Mouse (Mus musculus): Measurements from ENCODE around the gene Sh2d1b1. TPM values are rescaled to one million over a fixed set of nuclear protein-coding genes. Genes with fewer than 3 reads are reported as not detected.
"Not testable (repeated sequence)": the region's sequence is repeated elsewhere in the genome, so short reads cannot be mapped to it uniquely, and the experiment has no call there.

Gene Sh2d1b1
- 0.05 TPM in 1 of 2 replicates, not detected in the other for polyA plus RNA-seq (2015; fragmentation: Nextera tagmentation; extraction: Ambion mirVana)

DNA sequence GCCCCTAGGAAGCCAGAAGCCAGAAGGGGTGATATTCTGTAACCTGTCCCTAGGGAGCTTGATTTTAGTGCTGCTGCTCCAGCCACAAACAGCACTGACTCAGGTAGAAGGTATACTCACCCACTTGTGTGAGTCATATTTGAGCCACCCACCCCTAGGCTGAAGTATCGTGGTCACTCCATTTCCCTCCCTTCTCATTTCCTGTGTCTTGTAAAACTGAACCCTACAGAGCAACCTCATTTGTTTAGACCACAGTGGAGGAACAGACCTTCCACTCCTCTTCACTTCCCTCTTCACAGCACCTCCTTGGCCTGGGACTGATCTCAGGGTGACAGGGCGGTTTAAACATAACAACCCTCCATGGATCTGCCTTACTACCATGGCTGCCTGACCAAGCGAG lies at the start of gene Sh2d1b1:
TSS of gene Sh2d1b1 (plus strand) at position 305 of the 400 bp plus-strand sequence.
- WGBS = 50% methylated on average over 3 of the region's 3 CpGs
- Histone ChIP-seq H3K4me1 (no peaks in the 10 kb centered on the region), H3K4me2 (no peak within 1 kb of the TSS), H3K4me3 (no peak within 1 kb of the TSS), H3K27ac (replicated peaks) (no peak within 1 kb of the TSS), H3K27me3 (replicated peaks) (peaks cover 5% of the 10 kb centered on the region; the same call in 1 of the 2 replicates), H3K9ac (no peak within 1 kb of the TSS), H3K36me3 (no peaks in the 10 kb centered on the region), H3K9me3 (no peaks in the 10 kb centered on the region)
- no peak for ATAC-seq (ENCODE audit: extremely low read depth, insufficient number of reproducible peaks, low FRiP score, low TSS enrichment)

DNA sequence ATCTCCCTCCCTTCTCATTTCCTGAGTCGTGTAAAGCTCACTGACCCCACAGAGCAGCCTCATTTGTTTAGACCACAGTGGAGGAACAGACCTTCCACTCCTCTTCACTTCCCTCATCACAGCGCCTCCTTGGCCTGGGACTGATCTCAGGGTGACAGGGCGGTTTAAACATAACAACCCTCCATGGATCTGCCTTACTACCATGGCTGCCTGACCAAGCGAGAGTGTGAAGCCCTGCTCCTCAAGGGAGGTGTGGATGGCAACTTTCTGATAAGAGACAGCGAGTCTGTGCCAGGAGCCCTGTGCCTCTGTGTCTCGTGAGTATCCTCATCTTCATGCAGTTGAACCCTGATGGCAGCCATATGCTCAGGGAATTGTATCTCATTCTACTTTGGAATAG lies 44.4 kb upstream of the Sh2d1b1 start, which contains the start of gene Sh2d1b2:
TSS of gene Sh2d1b2 (plus strand) at position 62 of the 400 bp plus-strand sequence.
- not testable (repeated sequence) for H3K4me1 ChIP-seq; H3K27me3 ChIP-seq (replicated peaks); H3K4me2 ChIP-seq; H3K9ac ChIP-seq; H3K27ac ChIP-seq (replicated peaks); H3K9me3 ChIP-seq; H3K36me3 ChIP-seq; ATAC-seq (ENCODE audit: extremely low read depth, insufficient number of reproducible peaks, low FRiP score, low TSS enrichment); H3K4me3 ChIP-seq
- 46% methylated on average over 6 of the region's 6 CpGs for WGBS

DNA sequence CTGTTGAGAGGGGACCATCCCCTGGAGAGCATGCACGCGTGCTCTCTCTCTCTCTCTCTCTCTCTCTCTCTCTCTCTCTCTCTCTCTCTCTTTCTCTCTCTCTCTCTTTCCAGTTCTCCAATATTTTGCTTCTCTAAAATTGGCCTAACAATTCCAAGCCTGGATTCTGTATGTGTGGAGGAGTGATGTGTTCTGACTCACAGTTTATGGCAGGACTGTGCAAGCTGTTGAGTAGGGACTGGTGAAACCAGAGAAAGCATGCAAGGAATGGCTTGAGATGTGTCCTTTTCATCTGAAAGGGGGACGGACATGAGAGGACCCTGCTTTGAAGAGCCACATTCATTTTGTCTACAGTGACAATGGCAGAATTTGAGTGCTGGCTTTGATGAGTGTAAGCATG lies 32.1 kb upstream of the Sh2d1b1 start:
- Histone ChIP-seq H3K4me1 (no peaks in the 10 kb centered on the region), H3K27me3 (replicated peaks) (peaks cover 3% of the 10 kb centered on the region; the same call in 1 of the 2 replicates), H3K4me2 (no peak overlapping the region), H3K9me3 (no peaks in the 10 kb centered on the region), H3K9ac (no peak overlapping the region), H3K27ac (replicated peaks) (no peak overlapping the region), H3K4me3 (no peak overlapping the region), H3K36me3 (no peaks in the 10 kb centered on the region)
- WGBS = 84% methylated on average over 3 of the region's 3 CpGs
- ATAC-seq (ENCODE audit: extremely low read depth, insufficient number of reproducible peaks, low FRiP score, low TSS enrichment) = no peak

DNA sequence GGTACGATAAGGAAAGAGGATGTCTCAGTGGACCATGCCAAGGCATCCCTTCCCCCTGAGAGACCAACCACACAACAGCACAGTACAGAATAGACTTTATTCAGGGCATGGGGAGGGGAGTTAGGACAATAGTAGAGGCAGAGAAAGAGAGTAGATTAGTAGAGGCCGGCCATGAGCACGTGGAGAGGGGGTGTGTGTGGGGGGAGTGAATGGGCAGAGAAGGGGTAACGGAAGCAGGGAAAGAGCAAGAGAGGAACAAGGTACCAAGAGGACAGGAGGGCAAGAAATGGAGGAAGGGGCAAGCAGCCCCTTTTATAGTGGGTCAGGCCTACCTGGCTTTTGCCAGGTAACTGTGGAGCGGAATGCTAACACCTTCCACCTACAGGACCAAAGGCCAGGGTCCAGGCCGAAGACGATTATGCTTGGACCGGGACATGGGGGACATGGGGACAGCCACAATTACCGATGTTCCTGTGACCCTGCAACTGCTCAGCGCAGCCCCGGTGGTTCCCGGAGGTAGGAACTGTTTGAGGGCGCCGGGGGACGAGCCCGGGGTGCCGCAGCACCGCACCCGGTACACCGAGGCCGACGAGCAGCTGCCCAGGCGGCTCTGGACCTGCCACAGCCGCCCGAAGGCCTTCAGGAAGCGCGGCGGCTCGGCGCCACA lies 22.1 kb upstream of the Sh2d1b1 start:
- Histone ChIP-seq H3K4me2 (peak overlapping the region; percentile 78), H3K4me1 (no peaks in the 10 kb centered on the region), H3K9ac (peak overlapping the region; percentile 84), H3K27ac (replicated peaks) (no peak overlapping the region), H3K27me3 (replicated peaks) (no peaks in the 10 kb centered on the region; the same call in none of the 2 replicates), H3K4me3 (peak overlapping the region; percentile 63), H3K9me3 (no peaks in the 10 kb centered on the region), H3K36me3 (no peaks in the 10 kb centered on the region)
- no peak for ATAC-seq (ENCODE audit: extremely low read depth, insufficient number of reproducible peaks, low FRiP score, low TSS enrichment)
- WGBS = 28% methylated on average over 30 of the region's 30 CpGs

DNA sequence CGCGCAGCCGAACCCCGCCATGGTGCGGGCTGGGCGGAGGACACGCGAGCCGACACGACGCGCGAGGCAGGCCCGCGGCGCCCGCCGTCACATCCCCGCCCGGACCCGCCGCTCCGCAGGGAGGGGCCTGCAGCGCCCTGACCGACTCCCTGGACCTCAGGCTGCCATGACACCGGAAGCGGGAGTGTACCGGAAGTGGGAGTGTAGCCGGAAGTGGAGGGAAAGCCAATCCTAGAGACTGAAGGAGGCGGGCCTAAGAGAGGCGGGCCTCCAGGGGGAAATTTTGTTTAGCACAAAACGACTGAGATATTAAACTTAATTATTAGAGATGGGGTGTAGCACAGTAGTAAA lies 21.6 kb upstream of the Sh2d1b1 start:
- no peaks in the 10 kb centered on the region for H3K9me3 ChIP-seq
- 10% methylated on average over 32 of the region's 32 CpGs for WGBS
- no peak overlapping the region for H3K27ac ChIP-seq (replicated peaks)
- peak overlapping the region; percentile 63 for H3K4me3 ChIP-seq
- peak overlapping the region; percentile 84 for H3K9ac ChIP-seq
- no peak; the same call in 1 of the 2 replicates for ATAC-seq (ENCODE audit: extremely low read depth, insufficient number of reproducible peaks, low FRiP score, low TSS enrichment)
- H3K36me3 ChIP-seq = no peaks in the 10 kb centered on the region
- no peaks in the 10 kb centered on the region for H3K4me1 ChIP-seq
- peak overlapping the region; percentile 78 for H3K4me2 ChIP-seq
- H3K27me3 ChIP-seq (replicated peaks) = no peaks in the 10 kb centered on the region; the same call in none of the 2 replicates

DNA sequence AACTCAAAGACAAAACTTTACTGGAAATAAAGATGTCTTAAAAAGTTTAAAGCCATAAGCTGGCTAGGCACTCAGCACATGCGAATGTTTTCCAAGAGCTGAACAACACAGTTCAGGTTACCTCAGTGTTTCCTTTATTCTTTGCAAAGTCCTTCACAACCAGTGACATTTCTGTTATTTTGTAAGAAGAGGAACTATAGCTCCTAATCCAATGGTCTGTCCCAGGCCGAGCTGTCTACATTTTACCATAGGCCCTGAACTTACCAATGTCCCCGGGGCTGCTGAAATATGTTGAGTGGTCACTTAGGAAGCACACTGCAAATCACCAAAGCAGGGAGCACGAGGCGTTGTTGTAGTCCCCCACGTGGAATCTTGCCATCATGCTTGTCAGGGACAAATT lies 6.8 kb upstream of the Sh2d1b1 start:
- 67% methylated on average over 6 of the region's 6 CpGs for WGBS
- H3K4me1 ChIP-seq = no peaks in the 10 kb centered on the region
- ATAC-seq (ENCODE audit: extremely low read depth, insufficient number of reproducible peaks, low FRiP score, low TSS enrichment) = no peak

DNA sequence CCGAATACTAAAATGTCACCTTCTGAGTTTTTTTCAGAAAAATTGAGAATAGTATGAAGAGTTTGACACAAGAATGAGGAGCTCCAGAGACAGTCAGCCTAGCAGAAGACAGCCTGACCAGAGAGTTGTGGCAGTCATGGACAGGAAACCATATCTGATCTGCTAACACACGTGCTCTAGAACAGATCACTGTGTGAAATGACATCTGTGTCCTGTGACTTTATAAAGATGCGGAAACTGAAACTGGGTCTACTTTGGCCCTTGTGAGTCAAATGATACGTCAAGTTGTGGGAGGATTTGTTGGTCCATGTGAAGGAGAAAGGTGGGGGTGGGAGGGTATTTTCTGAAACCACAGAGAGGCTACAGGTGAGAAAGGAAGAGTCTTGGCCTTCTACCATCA lies 6.4 kb upstream of the Sh2d1b1 start:
- ATAC-seq (ENCODE audit: extremely low read depth, insufficient number of reproducible peaks, low FRiP score, low TSS enrichment) = no peak
- no peak overlapping the region for H3K4me2 ChIP-seq
- H3K9ac ChIP-seq = no peak overlapping the region
- WGBS = 68% methylated on average over 4 of the region's 4 CpGs
- H3K9me3 ChIP-seq = peaks cover 15% of the 10 kb centered on the region
- H3K36me3 ChIP-seq = no peaks in the 10 kb centered on the region
- peaks cover 5% of the 10 kb centered on the region; the same call in 1 of the 2 replicates for H3K27me3 ChIP-seq (replicated peaks)
- H3K4me1 ChIP-seq = no peaks in the 10 kb centered on the region
- H3K27ac ChIP-seq (replicated peaks) = no peak overlapping the region
- H3K4me3 ChIP-seq = no peak overlapping the region

More for the DNA sequence above, 6.8 kb upstream of the Sh2d1b1 start:
- H3K36me3 ChIP-seq = no peaks in the 10 kb centered on the region
- H3K27me3 ChIP-seq (replicated peaks) = peaks cover 5% of the 10 kb centered on the region; the same call in 1 of the 2 replicates
- no peak overlapping the region for H3K4me3 ChIP-seq
- no peak overlapping the region for H3K9ac ChIP-seq
- peaks cover 15% of the 10 kb centered on the region for H3K9me3 ChIP-seq
- H3K4me2 ChIP-seq = no peak overlapping the region
- H3K27ac ChIP-seq (replicated peaks) = no peak overlapping the region

DNA sequence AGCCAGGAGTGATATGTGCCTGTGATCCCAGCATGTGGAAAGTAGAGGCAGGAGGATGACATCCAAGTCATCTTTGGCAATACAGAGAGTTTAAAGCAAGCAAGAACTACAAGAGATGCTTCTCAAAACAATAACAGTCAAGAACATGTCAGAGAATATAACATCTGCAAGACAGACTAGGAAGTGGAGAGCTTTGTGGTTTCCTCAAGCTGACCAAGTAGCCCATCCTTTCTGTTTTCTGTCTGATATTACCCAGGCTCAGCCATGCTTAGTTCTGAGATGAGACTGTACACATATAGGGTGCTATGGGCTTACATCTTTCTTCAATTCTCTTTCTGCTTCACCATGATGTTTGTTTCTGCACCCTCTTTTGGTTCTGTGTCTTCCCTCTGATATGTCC lies 3.9 kb upstream of the Sh2d1b1 start:
- H3K27ac ChIP-seq (replicated peaks) = no peak overlapping the region
- no peak overlapping the region for H3K4me2 ChIP-seq
- H3K4me1 ChIP-seq = no peaks in the 10 kb centered on the region
- no peaks in the 10 kb centered on the region for H3K36me3 ChIP-seq
- no peak overlapping the region for H3K4me3 ChIP-seq
- H3K9ac ChIP-seq = no peak overlapping the region
- ATAC-seq (ENCODE audit: extremely low read depth, insufficient number of reproducible peaks, low FRiP score, low TSS enrichment) = no peak
- no peaks in the 10 kb centered on the region; the same call in 1 of the 2 replicates for H3K9me3 ChIP-seq
- H3K27me3 ChIP-seq (replicated peaks) = peaks cover 5% of the 10 kb centered on the region; the same call in 1 of the 2 replicates

DNA sequence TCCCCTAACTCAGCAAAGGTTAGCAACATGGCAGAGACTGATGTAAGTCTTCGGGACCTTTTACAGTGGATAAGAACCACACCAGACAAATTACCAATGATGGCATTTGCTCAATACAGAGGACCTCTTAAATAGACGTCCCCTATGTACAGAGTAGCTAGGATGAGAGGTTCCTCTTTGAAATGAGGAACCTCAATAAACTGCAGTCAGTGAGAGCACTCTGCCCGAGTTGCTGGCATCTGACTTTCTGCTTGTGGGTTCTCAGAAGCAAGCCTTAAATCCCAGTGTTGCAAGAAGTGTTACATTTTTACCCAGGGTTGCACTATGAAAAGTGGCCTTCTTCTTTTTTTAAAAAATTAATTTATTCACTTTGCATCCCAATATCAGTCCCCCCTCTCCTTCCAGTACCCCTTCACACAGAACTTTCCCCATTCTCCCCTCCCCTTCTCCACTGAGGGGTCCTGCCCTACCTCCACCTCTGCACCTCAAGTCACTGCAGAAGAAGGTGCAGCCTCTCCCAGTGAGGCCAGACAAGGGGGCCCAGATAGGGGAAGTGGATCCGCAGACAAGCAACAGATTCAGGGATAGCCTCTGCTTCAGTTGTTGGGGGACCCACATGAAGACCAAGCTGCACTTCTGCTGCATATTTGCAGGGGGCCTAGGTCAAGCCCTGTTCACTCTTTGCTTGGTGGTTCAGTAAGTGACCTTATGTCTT lies 5.5 kb downstream of the Sh2d1b1 start:
- H3K4me3 ChIP-seq = no peak overlapping the region
- no peaks in the 10 kb centered on the region for H3K36me3 ChIP-seq
- H3K4me2 ChIP-seq = no peak overlapping the region
- WGBS = 62% methylated on average over 4 of the region's 4 CpGs
- ATAC-seq (ENCODE audit: extremely low read depth, insufficient number of reproducible peaks, low FRiP score, low TSS enrichment) = no peak
- no peaks in the 10 kb centered on the region for H3K27me3 ChIP-seq (replicated peaks)
- H3K27ac ChIP-seq (replicated peaks) = no peak overlapping the region
- H3K9me3 ChIP-seq = no peaks in the 10 kb centered on the region
- no peak overlapping the region for H3K9ac ChIP-seq
- no peaks in the 10 kb centered on the region for H3K4me1 ChIP-seq

DNA sequence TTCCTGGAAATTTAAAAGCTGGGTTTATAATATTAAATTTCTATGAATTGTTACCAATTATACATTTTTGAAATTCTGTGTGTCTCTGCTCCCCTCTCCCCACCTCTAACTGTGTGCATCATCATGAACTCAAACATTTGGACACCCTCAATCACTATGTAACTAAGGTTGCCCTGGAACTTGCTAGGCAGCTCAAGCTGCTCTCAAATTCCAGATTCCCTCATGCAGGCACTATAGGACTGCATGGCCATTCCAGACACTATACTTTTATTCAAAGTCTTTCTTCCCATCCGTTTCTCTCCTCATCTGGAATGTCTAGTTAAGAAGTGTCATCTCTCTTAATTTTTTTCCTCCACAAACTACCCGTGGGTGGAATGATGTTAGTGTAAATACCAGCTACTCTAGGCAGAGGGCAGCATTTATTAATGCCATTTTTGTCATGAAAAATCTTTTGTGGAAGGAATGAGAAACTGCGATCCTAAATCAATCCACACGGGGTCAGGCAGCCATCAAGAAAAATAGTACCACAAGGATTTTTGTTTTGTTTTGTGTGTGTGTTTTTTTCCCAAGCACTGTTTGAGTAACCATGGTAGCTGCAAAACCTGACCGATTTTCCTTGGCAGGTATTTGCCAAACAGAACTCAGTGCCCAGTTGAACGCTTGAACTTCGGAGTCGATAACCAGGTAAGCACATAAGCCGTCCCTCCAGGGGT lies 15.3 kb downstream of the Sh2d1b1 start:
- Histone ChIP-seq H3K27me3 (replicated peaks) (no peaks in the 10 kb centered on the region), H3K27ac (replicated peaks) (no peak overlapping the region), H3K9me3 (no peaks in the 10 kb centered on the region), H3K9ac (no peak overlapping the region), H3K4me3 (no peak overlapping the region), H3K36me3 (no peaks in the 10 kb centered on the region), H3K4me1 (peaks cover 19% of the 10 kb centered on the region), H3K4me2 (peak overlapping the region; percentile 27)
- WGBS = 40% methylated on average over 9 of the region's 9 CpGs
- no peak for ATAC-seq (ENCODE audit: extremely low read depth, insufficient number of reproducible peaks, low FRiP score, low TSS enrichment)

DNA sequence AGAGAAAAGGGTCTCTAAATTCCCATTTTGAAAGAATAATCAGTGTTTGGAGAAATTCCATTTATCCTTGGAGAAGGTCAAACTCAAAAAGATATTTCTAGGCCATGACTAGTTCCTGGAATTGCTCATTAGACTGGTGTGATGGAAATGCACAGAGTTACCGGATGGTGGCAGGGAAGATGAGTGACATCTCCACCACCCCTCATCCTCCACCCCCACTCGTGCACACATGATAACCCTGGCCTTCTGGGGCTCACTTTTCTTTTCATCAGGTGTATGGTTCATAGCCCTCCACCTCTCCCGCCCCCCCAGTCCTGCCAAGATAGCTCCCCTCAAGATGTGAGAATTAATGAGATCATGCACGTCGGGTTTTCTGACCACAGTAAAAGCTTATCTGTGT lies 16.1 kb downstream of the Sh2d1b1 start:
- no peak overlapping the region for H3K4me3 ChIP-seq
- no peak overlapping the region for H3K27ac ChIP-seq (replicated peaks)
- no peak overlapping the region for H3K4me2 ChIP-seq
- H3K9me3 ChIP-seq = no peaks in the 10 kb centered on the region
- H3K4me1 ChIP-seq = peaks cover 19% of the 10 kb centered on the region
- WGBS = 62% methylated on average over 5 of the region's 5 CpGs
- H3K36me3 ChIP-seq = no peaks in the 10 kb centered on the region
- no peak for ATAC-seq (ENCODE audit: extremely low read depth, insufficient number of reproducible peaks, low FRiP score, low TSS enrichment)
- H3K9ac ChIP-seq = no peak overlapping the region
- H3K27me3 ChIP-seq (replicated peaks) = no peaks in the 10 kb centered on the region

All from heart, embryonic 13.5 days (tissue).